Comparison of ENCODE assay signal across 9 mouse cellular contexts in the genomic region with DNA sequence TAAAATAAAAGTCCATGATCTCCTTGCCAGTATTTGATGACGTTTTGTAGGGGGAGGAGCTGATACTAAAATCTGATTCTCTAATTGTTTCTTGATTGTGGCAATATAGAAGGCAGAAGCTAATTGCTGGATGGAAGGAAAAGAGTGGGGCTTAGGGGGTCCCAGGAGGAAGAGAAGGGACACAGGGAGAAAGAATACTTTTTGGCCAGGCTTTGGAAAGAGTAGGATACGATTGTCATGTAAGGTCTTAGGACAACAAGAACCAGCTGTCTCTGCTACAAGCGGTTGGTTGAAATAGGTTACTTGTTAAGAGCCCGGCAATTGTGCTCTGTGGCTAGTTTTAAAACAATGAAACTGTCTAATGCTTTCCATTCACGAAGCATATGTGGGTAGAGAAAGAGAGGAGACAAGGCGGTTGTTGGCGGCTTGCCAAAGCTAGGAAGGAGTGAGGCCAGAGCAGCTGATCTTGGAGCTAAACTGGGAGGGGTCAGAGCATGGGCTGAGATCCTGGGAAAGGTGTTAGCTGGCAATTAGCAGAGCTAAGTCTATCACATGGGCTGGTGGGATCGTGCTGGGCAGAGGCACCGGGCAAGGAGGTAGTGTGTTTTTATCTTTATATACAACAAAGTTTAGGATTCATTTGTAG. TPM values are rescaled to one million over a fixed set of nuclear protein-coding genes. Genes with fewer than 3 reads are reported as not detected.
A peak's percentile ranks its signal among the peaks of the same experiment; 100 is the strongest.
DNase-seq lines count a peak whose midpoint lies in the region; ATAC-seq lines count a peak whose summit lies in the region.
"Had no signal": no experiment of that assay in that cellular context is flagged by ENCODE, and none has a peak within 500 bp of the region (broad histone marks: within the 10 kb centered on the region; RNA-seq: fewer than 3 reads in every experiment).

No protein-coding gene starts in this region.

- peak; percentile 89 for ATAC-seq in hindbrain, embryonic 16.5 days
- peak; percentile 55; the same call in 1 of the 2 replicates for ATAC-seq in neural tube, embryonic 15.5 days (ENCODE audit: low FRiP score)

- H3K4me1 ChIP-seq in hindbrain, embryonic 16.5 days (ENCODE audit: control insufficient read depth, insufficient read depth, low read depth, low read length), result no peaks in the 10 kb centered on the region
- 0 out of 2 replicates have a peak, but pooled peaks cover 5% of the 10 kb centered on the region for H3K4me1 ChIP-seq in neural tube, embryonic 15.5 days

- peak overlapping the region; percentile 13; the same call in 1 of the 2 replicates for H3K4me2 ChIP-seq in hindbrain, embryonic 16.5 days (ENCODE audit: low read length)
- H3K4me2 ChIP-seq in neural tube, embryonic 15.5 days, result peak overlapping the region; percentile 15; the same call in 1 of the 2 replicates

- no peaks in the 10 kb centered on the region for H3K27me3 ChIP-seq in hindbrain, embryonic 16.5 days (replicated peaks; ENCODE audit: control insufficient read depth, insufficient read depth, low read length)
- no peaks in the 10 kb centered on the region for H3K27me3 ChIP-seq in neural tube, embryonic 15.5 days (replicated peaks)

- no peaks in the 10 kb centered on the region for H3K9me3 ChIP-seq in hindbrain, embryonic 16.5 days (ENCODE audit: control insufficient read depth, low read length)
- H3K9me3 ChIP-seq in neural tube, embryonic 15.5 days (replicated peaks), result no peaks in the 10 kb centered on the region

- no peak overlapping the region for H3K9ac ChIP-seq in hindbrain, embryonic 16.5 days (ENCODE audit: low read depth, low read length)
- H3K9ac ChIP-seq in neural tube, embryonic 15.5 days (replicated peaks), result no peak overlapping the region

- no peak overlapping the region for H3K27ac ChIP-seq in hindbrain, embryonic 16.5 days (ENCODE audit: low read depth, low read length)
- H3K27ac ChIP-seq in neural tube, embryonic 15.5 days (replicated peaks), result no peak overlapping the region
- H3K27ac ChIP-seq: layer of hippocampus, adult 2 months had no signal

- no peak overlapping the region for H3K4me3 ChIP-seq in hindbrain, embryonic 16.5 days (ENCODE audit: low read length)
- no peak overlapping the region for H3K4me3 ChIP-seq in neural tube, embryonic 15.5 days (replicated peaks)
- H3K4me3 ChIP-seq: layer of hippocampus, adult 2 months had no signal

- 35% methylated on average over 9 of the region's 9 CpGs for WGBS in hindbrain, embryonic 16.5 days
- WGBS in neural tube, embryonic 15.5 days, result 37% methylated on average over 9 of the region's 9 CpGs

- DNase-seq in cerebellum, postnatal 10 days, result peak; percentile 85 to 88
- DNase-seq in cerebellum, adult 8-10 months, result no peak
- DNase-seq in urinary bladder, postnatal 14 days (ENCODE audit: low spot score), result peak; percentile 7
- DNase-seq in urinary bladder, adult 18-20 months (ENCODE audit: low spot score in 2 of 2), result no peak
- DNase-seq in thymus, postnatal 0 days (ENCODE audit: low spot score), result no peak
- DNase-seq in spleen, postnatal 36 days (ENCODE audit: low spot score in 2 of 2), result no peak

- no peaks in the 10 kb centered on the region for H3K36me3 ChIP-seq in hindbrain, embryonic 16.5 days (ENCODE audit: control insufficient read depth, insufficient read depth, low read length)
- no peaks in the 10 kb centered on the region for H3K36me3 ChIP-seq in neural tube, embryonic 15.5 days

RNA-seq across cellular contexts. Expression of a gene that starts 45.8 kb away (rescaled TPM):
- not detected in 2 replicates for polyA plus RNA-seq in hindbrain, embryonic 16.5 days (2015; fragmentation: Nextera tagmentation; extraction: Ambion mirVana)
- polyA plus RNA-seq in neural tube, embryonic 15.5 days (2015; fragmentation: Nextera tagmentation; extraction: Ambion mirVana), result not detected in 2 replicates
- polyA plus RNA-seq in thymus, postnatal 0 days (2015; fragmentation: Nextera tagmentation; extraction: Ambion mirVana), result not detected in 2 replicates

Comparison
In these comparisons a context has a peak if more than half of its experiments do, and no peak if none do; other contexts are left out.
1. DNase-seq: peak in cerebellum, postnatal 10 days (2 of 2) and urinary bladder, postnatal 14 days (single experiment); none in cerebellum, adult 8-10 months (single experiment), urinary bladder, adult 18-20 months (0 of 2), thymus, postnatal 0 days (single experiment) and spleen, postnatal 36 days (0 of 2).